Mouse (Mus musculus): Measurements from ENCODE around the gene Hist1h3g.

Hist1h3g gene

GRCm38 (mm10) chr13:23515826-23516620 lies 19.2 kb upstream of the Hist1h3g start:
- no peak for DNase-seq

DNA sequence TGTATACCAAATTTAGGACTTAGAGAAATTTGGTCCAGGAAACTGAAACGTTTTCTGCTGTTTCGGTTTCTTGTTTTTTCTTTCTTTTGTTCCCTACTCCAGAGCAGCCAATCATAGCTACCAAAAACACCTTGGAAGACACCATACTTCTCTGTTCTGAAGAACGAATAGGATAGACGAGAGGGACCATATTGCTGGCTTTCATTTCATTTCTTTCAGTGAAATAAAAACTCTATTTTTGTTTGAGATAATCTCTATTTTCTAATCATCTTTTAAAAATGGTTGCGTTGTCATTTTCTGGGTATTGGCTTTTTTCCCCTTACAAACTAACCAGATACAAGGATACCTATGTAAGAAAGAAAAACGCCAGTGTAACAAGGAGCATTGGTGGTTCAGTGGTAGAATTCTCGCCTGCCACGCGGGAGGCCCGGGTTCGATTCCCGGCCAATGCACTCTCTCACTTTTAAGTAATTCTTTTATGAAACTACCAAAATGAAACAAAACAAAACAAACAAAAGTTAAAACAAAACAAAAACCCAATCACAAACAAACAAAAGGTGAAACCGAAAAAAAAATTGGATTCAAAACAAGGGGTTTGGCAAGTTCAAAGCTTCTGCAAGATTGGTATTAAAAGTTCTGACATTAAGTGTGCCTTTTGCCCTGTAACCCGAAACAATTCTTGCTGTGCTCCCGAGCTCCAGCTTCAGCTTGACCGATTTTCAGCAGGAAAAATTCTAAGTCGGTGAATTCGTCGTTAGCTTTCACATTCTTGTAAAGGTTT lies 18.2 kb upstream of the Hist1h3g start:
- peak; percentile 85 for DNase-seq

- DNase-seq = peak; percentile 92
These were observed 17.5 kb upstream of the Hist1h3g start for GRCm38 (mm10) chr13:23517603-23518294.

GRCm38 (mm10) chr13:23518295-23518603 lies 17.0 kb upstream of the Hist1h3g start:
- no peak for DNase-seq

- DNase-seq = peak; percentile 83
These were observed 16.3 kb upstream of the Hist1h3g start for GRCm38 (mm10) chr13:23518885-23519284.

- DNase-seq = peak; percentile 78
These were observed 15.8 kb upstream of the Hist1h3g start for GRCm38 (mm10) chr13:23519416-23519815.

DNA sequence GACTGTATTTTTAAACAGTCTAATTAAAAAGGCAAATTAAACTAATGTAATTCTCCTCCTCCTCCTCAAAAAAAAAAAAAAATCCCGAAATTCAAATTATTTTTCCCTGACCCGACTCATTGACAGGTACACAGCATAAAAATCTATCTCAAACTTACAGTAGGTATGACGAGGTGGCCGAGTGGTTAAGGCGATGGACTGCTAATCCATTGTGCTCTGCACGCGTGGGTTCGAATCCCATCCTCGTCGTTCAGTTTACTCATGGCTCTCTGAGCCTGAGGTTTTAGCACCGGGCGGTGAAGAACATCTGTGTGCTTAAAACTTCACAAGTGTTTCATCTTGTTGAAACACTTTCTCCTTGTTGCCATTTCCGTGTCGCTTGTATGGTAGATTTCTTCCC lies 13.5 kb upstream of the Hist1h3g start:
- peak; percentile 94 for DNase-seq

DNA sequence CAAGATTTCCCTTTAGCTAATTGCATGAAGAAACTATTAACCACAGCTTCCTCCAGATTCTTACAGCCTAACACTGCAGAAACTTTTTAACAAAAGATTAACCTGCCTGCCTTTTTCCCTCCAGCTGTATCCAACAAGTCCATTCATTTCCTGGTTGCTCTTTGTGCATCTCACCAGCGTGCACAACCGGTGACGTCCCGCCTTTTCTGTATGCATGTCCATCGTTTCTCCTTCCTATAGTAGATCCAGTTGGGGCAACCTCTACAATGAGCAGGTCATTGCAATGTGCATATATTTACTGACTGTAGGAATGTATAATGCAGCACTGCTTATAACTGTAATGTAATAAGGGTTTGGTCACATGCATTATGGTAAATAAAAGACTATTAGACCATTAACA lies 11.2 kb upstream of the Hist1h3g start:
- no peak for DNase-seq

DNA sequence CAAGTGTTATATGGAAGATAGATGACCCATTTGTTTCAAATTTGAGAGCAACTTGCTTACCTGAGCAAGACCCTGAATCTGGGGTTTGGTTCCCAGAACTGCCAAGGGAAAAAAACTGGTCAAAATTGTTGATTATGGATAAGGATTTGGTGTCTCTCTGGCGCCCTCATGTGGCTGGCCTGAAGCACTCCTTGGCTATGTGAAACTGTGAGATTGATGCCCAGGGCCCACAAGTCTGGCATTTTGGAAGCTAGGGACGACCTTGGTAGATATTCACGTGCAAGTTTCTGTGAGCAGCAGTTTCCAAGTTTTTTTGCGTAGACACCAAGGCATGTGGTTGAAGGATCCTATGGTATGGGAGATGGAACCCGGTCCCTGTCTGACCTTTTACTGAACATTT lies 10.6 kb upstream of the Hist1h3g start:
- DNase-seq = peak; percentile 70

DNA sequence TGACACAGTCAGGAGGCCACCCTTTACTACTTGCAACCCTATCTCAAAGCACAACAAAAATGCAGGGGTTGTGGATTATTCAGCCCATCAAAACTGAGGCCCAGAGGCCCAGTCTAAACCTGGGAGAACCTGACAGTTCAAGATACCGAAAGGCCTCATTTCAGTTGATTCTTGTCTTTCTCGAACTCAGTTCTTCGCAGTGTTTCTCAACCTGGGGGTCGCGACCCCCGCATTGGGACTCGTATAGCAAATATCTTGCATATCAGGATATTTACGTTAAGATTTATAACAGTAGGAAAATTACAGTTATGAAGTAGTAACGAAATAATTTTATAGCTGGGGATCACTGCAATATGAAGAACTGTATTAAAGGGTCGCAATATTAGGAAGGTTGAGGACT lies 9.3 kb upstream of the Hist1h3g start:
- DNase-seq = no peak

DNA sequence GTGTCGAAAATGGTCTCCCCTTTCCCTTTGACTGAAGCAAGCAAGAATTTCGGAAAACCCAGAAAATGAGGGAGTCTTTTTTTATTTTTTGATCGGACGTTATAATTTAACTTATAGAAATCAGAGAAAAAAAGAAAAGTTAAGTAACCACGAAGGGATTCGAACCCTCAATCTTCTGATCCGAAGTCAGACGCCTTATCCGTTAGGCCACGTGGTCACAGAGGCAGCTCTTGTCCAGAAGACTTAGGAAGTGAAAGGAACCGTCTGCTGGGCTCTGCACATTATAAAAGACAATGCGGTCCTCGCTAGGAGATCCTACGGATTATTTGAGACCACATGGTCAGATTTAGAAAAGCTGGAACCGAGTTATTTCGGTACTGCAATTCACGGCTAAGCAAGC lies 8.9 kb upstream of the Hist1h3g start:
- DNase-seq = peak; percentile 91

- DNase-seq = no peak
These were observed 6.2 kb upstream of the Hist1h3g start for GRCm38 (mm10) chr13:23529005-23529404.

- no peak for DNase-seq
These were observed 5.6 kb upstream of the Hist1h3g start for GRCm38 (mm10) chr13:23529480-23530165.

- peak; percentile 76 for DNase-seq
These were observed 4.9 kb upstream of the Hist1h3g start for GRCm38 (mm10) chr13:23530181-23530900.

- peak; percentile 98 for DNase-seq
These were observed 4.0 kb upstream of the Hist1h3g start, which contains the start of gene Hist1h4h for GRCm38 (mm10) chr13:23530901-23531875. Gene Hist1h4h, plus strand, starts transcription at chr13:23531050.

DNA sequence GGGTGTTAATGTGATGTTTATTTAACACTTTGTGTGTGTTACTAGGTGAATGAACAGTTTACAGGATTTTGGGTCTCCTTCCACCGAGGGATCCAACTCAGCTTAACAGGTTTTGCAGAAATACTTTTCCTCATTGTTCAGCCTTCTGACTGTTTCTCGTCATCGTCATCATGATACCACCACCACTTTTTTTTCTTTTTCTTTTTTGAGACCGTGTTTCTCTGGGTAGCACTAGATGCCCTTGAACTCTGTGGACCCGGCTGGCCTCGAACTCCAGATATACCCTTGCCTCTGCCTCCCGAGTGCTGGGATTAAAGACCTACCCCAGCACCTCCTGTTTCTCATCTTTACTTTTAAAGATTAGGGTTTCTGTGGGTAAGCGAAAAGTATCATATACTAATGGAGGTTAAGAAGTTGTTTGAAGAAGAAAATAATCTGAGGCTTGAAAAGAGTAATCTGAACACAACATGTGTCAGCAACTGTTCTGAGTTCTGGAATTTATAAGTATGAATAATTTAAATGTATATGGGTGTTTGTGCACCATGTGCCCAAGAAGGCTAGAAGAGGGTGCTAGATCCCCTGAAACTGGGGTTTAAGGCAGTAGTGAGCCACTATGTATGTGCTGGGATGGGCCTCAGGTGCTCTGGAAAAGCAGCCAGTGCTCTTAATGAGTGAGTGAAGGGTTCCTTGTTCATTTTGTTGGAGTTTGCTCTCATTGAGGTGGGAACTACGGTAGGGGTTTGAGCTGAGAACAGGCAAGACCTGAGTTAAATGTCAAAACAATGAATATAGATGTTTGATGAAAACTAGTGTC lies 2.8 kb upstream of the Hist1h3g start:
- no peak for DNase-seq

- peak; percentile 72 for DNase-seq
These were observed 1.5 kb upstream of the Hist1h3g start, which contains the start of gene Hist1h2af for GRCm38 (mm10) chr13:23533560-23534367. Gene Hist1h2af, plus strand, starts transcription at chr13:23533906.

DNA sequence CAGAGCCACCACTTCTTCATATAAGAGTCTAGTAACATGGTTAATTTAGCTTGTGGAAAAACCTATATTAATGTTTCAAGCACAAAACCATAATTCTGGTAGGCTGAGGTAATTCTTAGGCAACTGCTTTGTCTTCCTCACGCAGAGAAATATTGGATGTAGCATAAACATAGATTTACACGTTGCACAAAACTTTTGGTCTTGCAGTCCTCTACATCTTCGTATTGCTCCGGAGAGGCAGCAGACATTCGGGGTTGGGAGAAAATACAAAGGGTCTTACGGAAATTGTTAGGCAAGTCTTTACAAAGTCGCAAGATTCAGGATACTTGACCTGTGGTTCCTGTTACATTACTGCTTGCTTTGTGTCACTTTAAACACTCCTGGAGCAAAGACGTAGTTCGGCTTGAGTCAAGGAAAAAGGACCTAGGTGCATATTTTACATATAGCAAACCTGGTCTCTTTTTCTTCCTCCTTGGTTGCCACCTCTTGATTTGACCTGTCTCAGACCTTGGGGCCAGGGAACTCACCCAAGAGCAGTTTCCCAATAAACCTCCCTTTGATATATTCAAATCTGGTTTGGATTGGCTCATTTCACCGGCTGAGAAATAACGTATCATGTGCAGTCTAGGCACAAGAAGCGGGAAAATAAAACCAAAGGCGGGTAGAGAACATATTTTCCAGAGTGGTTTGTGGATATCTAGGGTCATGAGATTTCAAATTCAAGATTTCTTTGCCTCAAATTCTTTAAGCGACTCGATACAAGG lies 672 bp upstream of the Hist1h3g start:
- DNase-seq = no peak
